Mouse (Mus musculus) erythroblast, embryonic 14.5 days (primary cell): ENCODE measurements at regions not wholly inside any gene's neighbourhood (a gene's known extent, or its start where the extent isn't known, plus 50 kb on each side); places are given as distances from the start of the nearest gene placed in this dataset.

Experiments used
- H3K27me3 ChIP-seq: 2 replicates; pipeline ENCODE4 v1.6.1; 2012; ENCODE audit warnings: inconsistent platforms; ENCODE audit not compliant: control insufficient read depth
- H3K36me3 ChIP-seq: 2 replicates; pipeline ENCODE4 v1.6.1; 2012; ENCODE audit warnings: mild to moderate bottlenecking, inconsistent platforms; ENCODE audit not compliant: control insufficient read depth
- H3K4me1 ChIP-seq: 2 replicates; pipeline ENCODE4 v1.6.1; 2012; ENCODE audit warnings: inconsistent platforms; ENCODE audit not compliant: control insufficient read depth
- H3K4me3 ChIP-seq: replicated peaks from 2 replicates; pipeline ENCODE3; 2012; ENCODE audit warnings: moderate library complexity, mild to moderate bottlenecking, inconsistent platforms
- H3K9me3 ChIP-seq: 2 replicates; pipeline ENCODE4 v1.6.1; 2012; ENCODE audit warnings: low read length, inconsistent platforms, mixed read lengths; ENCODE audit not compliant: control insufficient read depth
- GATA1 ChIP-seq: IDR thresholded peaks from 2 replicates; pipeline ENCODE4 v1.6.1; 2012; ENCODE audit warnings: low read length, inconsistent platforms, mixed read lengths
- TAL1 ChIP-seq: IDR thresholded peaks from 3 replicates; pipeline ENCODE4 v1.6.1; 2012; ENCODE audit warnings: low read length, inconsistent platforms, mixed read lengths

DNA sequence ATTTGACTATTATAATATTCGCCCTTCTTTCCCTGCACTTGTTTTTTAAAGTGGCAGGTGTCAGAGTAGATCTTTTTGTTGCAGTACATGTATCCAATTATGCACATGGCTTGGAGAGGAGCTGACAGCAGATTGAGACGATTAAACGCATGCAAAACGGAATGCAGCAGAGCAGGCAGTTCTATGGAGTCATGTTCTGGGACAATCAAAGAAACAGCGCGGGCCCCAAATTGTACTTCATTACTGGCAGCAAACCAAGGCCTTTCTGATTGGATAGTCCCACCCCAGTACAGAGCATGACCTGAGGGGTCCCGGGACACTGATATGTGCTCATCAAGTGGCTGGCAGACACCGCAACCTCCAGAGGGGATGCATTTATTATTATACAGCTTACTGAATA is 140.5 kb downstream of the Samd5 start:
- Histone ChIP-seq H3K4me3 (no peak overlapping the region), H3K4me1 (no peaks in the 10 kb centered on the region), H3K9me3 (no peaks in the 10 kb centered on the region), H3K36me3 (no peaks in the 10 kb centered on the region), H3K27me3 (no peaks in the 10 kb centered on the region)
- TF ChIP-seq TAL1: no peak
- TF ChIP-seq GATA1: no peak

DNA sequence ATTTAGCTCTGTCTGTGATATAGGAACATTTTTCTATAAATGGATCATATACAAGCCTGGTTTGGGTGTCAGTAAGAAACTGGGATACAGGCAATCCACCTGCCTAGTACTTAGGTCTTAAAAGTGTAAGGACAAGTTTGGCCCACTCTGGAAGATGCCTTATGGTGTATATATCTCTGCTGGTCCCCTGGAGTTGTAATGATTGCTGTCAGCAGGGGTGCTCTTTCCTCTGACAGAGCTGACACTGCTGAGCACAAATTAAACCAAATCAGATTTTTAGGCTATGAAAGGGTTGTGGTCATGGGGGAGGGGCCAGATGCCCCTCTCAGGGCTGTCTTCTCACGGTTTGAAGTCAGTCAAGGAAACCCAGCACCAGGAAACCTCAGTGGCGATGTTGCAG is 141.7 kb downstream of the Samd5 start:
- no peak for TF ChIP-seq GATA1
- TF ChIP-seq TAL1: no peak
- no peaks in the 10 kb centered on the region for H3K4me1 ChIP-seq
- H3K27me3 ChIP-seq: no peaks in the 10 kb centered on the region

GRCm38 (mm10) chr10:9531931-9532330 is 143.1 kb downstream of the Samd5 start:
- Histone ChIP-seq H3K36me3 (no peaks in the 10 kb centered on the region), H3K4me1 (no peaks in the 10 kb centered on the region), H3K27me3 (no peaks in the 10 kb centered on the region), H3K9me3 (no peaks in the 10 kb centered on the region), H3K4me3 (no peak overlapping the region)
- no peak for TF ChIP-seq TAL1
- TF ChIP-seq GATA1: no peak

More for the DNA sequence above, 141.7 kb downstream of the Samd5 start:
- Histone ChIP-seq H3K9me3 (no peaks in the 10 kb centered on the region), H3K36me3 (no peaks in the 10 kb centered on the region), H3K4me3 (no peak overlapping the region)

- no peak for TF ChIP-seq GATA1
- Histone ChIP-seq H3K4me3 (no peak overlapping the region), H3K27me3 (no peaks in the 10 kb centered on the region), H3K9me3 (no peaks in the 10 kb centered on the region), H3K36me3 (no peaks in the 10 kb centered on the region), H3K4me1 (no peaks in the 10 kb centered on the region)
Observed at GRCm38 (mm10) chr10:9529408-9529807, 145.6 kb downstream of the Samd5 start.

DNA sequence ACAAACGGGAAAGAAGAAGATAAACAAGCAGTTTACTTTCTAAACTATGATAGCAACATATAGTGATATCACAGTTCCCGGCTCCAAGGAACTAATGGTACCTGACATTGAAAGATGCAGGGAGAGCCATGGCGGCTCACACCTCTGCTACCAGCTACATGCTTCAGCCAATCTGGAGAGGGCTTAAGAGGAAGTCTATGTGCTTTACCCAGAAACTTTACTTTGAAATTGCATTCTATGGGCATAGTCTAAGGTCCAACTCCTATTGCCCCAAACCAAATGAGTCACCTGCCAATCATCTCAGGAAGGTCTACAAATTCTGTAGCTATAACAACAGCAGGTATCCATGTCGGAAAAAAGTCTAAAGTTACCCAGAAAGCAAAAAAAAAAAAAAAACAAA is 146.9 kb downstream of the Samd5 start:
- H3K36me3 ChIP-seq: no peaks in the 10 kb centered on the region
- no peaks in the 10 kb centered on the region for H3K27me3 ChIP-seq
- no peaks in the 10 kb centered on the region for H3K4me1 ChIP-seq
- H3K9me3 ChIP-seq: no peaks in the 10 kb centered on the region
- no peak overlapping the region for H3K4me3 ChIP-seq
- no peak for TF ChIP-seq TAL1
- TF ChIP-seq GATA1: no peak

DNA sequence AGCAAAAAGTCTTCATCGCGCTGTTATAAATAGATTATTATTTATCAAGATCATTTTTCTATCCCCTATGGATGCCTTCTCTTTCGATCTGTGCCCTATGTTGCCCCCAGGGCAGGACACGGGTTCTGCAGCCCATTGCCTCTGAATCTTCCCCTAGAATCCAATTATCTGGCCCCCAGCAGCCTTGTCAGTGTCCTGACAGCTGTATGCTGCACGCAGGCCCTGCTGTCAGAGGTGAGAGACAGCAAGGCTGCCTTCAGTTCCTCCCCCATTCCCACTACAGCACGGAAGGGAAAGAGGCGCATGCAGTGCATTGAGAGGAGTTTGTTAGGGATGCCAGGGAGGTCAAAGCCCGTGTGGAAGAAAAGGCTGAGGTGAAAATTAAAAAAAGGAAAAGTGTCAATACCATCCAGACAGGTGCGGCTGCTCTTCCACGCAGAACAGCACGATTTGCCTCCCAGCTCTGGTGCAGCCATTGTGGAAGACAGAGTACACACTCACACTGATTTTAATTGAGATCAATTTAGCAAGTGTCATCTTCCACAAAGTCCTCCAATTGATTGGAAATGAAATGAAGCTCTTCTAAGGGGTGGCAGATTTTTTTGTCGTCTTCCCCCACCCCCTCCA is 165.1 kb downstream of the Samd5 start:
- H3K4me1 ChIP-seq: no peaks in the 10 kb centered on the region
- H3K4me3 ChIP-seq: no peak overlapping the region
- no peaks in the 10 kb centered on the region for H3K27me3 ChIP-seq

DNA sequence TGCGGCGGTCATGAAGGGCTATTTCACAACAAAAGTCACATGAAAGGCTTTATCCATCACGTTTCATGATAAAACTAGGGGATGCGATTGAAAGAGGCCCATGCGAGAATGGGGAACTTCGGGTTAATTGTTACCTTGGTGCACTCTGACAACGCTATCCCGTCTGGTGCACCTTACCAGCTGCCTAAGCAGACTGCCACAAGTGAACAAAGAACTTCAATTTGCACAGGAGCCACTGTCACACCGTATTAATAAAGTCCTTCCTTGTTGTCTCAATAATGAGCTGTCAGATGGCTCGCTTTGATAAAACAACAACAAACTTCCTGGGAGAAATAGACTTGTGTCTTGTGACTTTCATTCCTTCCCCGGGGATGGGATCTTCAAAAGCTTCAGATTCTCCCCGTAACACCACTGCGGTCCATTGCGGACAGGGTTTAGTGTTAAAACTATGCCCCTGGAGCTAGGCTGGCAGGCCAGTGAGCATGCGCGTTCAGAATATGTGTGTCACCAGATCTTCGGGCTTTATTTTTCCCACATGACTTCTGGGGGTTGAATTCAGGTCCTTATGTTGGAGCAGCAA is 165.8 kb downstream of the Samd5 start:
- no peaks in the 10 kb centered on the region for H3K27me3 ChIP-seq
- H3K4me3 ChIP-seq: no peak overlapping the region
- TF ChIP-seq TAL1 (no peak), GATA1 (no peak)
- no peaks in the 10 kb centered on the region for H3K4me1 ChIP-seq
- H3K36me3 ChIP-seq: no peaks in the 10 kb centered on the region
- no peaks in the 10 kb centered on the region for H3K9me3 ChIP-seq

More for the DNA sequence above, 165.1 kb downstream of the Samd5 start:
- TF ChIP-seq GATA1: no peak
- TF ChIP-seq TAL1: no peak
- no peaks in the 10 kb centered on the region for H3K9me3 ChIP-seq
- no peaks in the 10 kb centered on the region for H3K36me3 ChIP-seq

- TF ChIP-seq GATA1 (no peak), TAL1 (no peak)
- H3K36me3 ChIP-seq: no peaks in the 10 kb centered on the region
Observed at GRCm38 (mm10) chr10:9503569-9504493, 171.2 kb downstream of the Samd5 start.

DNA sequence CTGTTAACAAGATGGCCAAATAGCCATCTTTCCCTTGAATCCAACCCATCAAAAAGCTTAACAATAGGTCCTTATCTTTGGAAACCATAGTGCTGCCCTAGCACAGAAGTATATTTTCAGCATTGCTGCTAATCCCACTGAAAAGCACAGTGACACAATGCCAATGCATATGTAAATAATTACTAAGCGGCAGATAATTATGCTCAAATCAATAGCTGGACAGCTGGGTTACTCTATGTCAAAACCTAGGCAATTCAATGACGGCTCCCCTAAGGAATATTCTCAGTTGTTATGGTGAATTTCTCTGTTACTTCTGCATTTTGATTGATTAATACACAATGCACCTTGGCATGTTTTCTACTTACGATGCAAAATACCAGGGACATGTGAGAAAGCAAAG is 176.5 kb downstream of the Samd5 start:
- Histone ChIP-seq H3K36me3 (no peaks in the 10 kb centered on the region), H3K27me3 (no peaks in the 10 kb centered on the region), H3K9me3 (no peaks in the 10 kb centered on the region), H3K4me3 (no peak overlapping the region), H3K4me1 (no peaks in the 10 kb centered on the region)
- TF ChIP-seq GATA1: no peak
- TF ChIP-seq TAL1: no peak

More at GRCm38 (mm10) chr10:9503569-9504493, 171.2 kb downstream of the Samd5 start:
- H3K4me3 ChIP-seq: no peak overlapping the region
- no peaks in the 10 kb centered on the region for H3K4me1 ChIP-seq
- no peaks in the 10 kb centered on the region for H3K27me3 ChIP-seq
- H3K9me3 ChIP-seq: no peaks in the 10 kb centered on the region

GRCm38 (mm10) chr10:9497021-9497420 is 178.0 kb downstream of the Samd5 start:
- TF ChIP-seq GATA1 (no peak), TAL1 (no peak)
- Histone ChIP-seq H3K36me3 (no peaks in the 10 kb centered on the region), H3K9me3 (no peaks in the 10 kb centered on the region), H3K27me3 (no peaks in the 10 kb centered on the region), H3K4me3 (no peak overlapping the region), H3K4me1 (no peaks in the 10 kb centered on the region)
